Mouse (Mus musculus) frontal cortex, adult 2 months (tissue): ENCODE measurements around the gene Sval1. TPM values are rescaled to one million over a fixed set of nuclear protein-coding genes. Genes with fewer than 3 reads are reported as not detected.

ENCODE experiments used
- DNase-seq, 2 experiments: peaks; one replicate each; pipeline ENCODE4 v3.0.0; 2022; ENCODE audit warnings: low spot score in 1 of 2; ENCODE audit errors: extremely low spot score in 1 of 2
- polyA plus RNA-seq: library from polyadenylated mRNA; depleted of rRNA; stranded (reverse); fragments of >200 nt; gene quantifications from 2 replicates; pipeline ENCODE4 v1.2.3, GENCODE M21; 2012; rRNA removed

The Sval1 gene
- polyA plus RNA-seq = not detected in 2 replicates

DNA sequence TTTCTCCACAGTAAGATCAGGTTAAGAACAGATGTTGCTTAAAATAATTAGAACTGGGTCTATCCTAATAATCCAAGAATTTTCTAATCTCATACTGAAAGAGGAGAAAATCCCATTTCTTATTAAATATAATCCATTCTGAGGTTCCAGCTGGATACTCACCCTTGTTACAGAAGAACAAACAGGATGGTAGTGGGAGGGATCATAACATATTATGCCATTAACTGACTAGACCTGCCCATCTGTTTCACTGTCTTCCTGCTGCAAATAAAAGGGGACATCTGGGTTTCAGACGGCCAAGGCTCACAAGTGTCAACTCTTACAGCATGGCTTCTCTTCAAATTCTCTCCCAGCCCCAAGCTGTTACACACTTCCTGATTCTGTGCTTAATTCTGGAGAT, at the start of gene Sval1:
TSS of gene Sval1 (plus strand) at position 301 of the 400 bp plus-strand sequence.
- DNase-seq = no peak

DNA sequence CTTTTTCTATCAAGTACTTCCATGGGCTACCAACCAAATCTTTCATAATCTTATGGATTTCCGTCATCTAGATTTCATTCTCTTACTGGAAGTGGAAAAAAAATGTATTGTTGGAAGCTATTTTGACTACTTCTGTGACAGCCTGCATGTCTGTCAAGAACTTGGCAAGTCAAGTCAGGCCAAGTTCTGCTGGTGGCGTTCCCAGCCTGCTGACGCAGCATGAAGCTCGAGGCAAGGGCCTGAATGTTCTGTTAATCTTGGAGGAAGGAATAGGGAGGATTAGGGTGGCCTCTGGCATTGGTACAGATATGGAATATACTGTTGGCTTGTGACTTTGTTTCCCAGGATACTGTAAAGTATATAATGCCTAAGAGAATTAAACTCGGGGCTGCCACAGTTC, 39.8 kb upstream of the Sval1 start:
- no peak for DNase-seq

- no peak for DNase-seq
These were observed 36.5 kb upstream of the Sval1 start for GRCm38 (mm10) chr6:41914883-41915282.

DNA sequence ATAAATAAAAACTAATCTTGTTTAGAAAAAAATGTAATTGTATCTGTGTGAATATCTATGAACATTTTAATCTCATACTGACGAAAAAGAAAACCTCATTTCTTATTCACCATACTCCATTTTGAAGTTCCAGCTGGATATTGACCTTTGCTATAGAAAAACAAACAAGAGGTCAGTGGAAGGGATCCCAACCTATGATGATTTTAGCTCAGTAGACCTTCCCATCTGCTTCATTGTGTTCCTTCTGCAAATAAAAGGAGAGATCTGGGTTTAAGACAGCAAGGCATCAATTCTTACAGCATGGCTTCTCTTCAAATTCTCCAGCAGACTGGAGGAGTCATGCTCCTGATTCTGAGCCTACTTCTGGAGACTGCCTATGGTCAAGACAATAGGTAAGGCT, 16.4 kb downstream of the Sval1 start, which contains the start of gene Sval3:
TSS of gene Sval3 (plus strand) at position 301 of the 400 bp plus-strand sequence.
- no peak for DNase-seq

Other genes starting within 250 kb of the Sval1 start
- gene Kel, start 247.3 kb upstream of the Sval1 start, polyA plus RNA-seq = 0.08 and 0.13 TPM in 2 replicates
- gene Olfr459, start 176.5 kb upstream of the Sval1 start, polyA plus RNA-seq = not detected in 2 replicates
- not detected in 2 replicates for gene Pip, start 104.1 kb upstream of the Sval1 start, polyA plus RNA-seq
- not detected in 2 replicates for gene Sval2, start 98.6 kb upstream of the Sval1 start, polyA plus RNA-seq
- not detected in 2 replicates for gene Sval3, start 16.5 kb downstream of the Sval1 start, polyA plus RNA-seq
- gene Sva, start 86.8 kb downstream of the Sval1 start, polyA plus RNA-seq = not detected in 2 replicates
- gene Tas2r139, start 189.3 kb downstream of the Sval1 start, polyA plus RNA-seq = not detected in 2 replicates